Mouse (Mus musculus): ENCODE measurements at regions not wholly inside any gene's neighbourhood (a gene's known extent, or its start where the extent isn't known, plus 50 kb on each side); places are given as distances from the start of the nearest gene placed in this dataset.

GRCm38 (mm10) chr13:5242782-5243181, 618.5 kb upstream of the Klf6 start:
- H3K4me1 ChIP-seq (ENCODE audit: control insufficient read depth, insufficient read depth, low read length): no peaks in the 10 kb centered on the region
- H3K36me3 ChIP-seq (ENCODE audit: control insufficient read depth, insufficient read depth, low read length): no peaks in the 10 kb centered on the region
- no peaks in the 10 kb centered on the region for H3K9me3 ChIP-seq (ENCODE audit: control insufficient read depth, low read length)
- ATAC-seq (ENCODE audit: low FRiP score, low TSS enrichment): no peak
- H3K4me2 ChIP-seq (ENCODE audit: low read length): no peak overlapping the region
- H3K27me3 ChIP-seq (ENCODE audit: control insufficient read depth, insufficient read depth, low read length): no peaks in the 10 kb centered on the region
- H3K27ac ChIP-seq (replicated peaks; ENCODE audit: low read depth, low read length): no peak overlapping the region
- 92% methylated on average over 2 of the region's 2 CpGs for WGBS
- H3K9ac ChIP-seq (replicated peaks; ENCODE audit: low read length): no peak overlapping the region
- no peak overlapping the region for H3K4me3 ChIP-seq (replicated peaks; ENCODE audit: low read depth, low read length)
- no peak for DNase-seq

GRCm38 (mm10) chr13:5248671-5249391, 612.5 kb upstream of the Klf6 start:
- Histone ChIP-seq H3K9ac (replicated peaks; ENCODE audit: low read length) (no peak overlapping the region), H3K4me2 (ENCODE audit: low read length) (no peak overlapping the region), H3K9me3 (ENCODE audit: control insufficient read depth, low read length) (no peaks in the 10 kb centered on the region), H3K4me3 (replicated peaks; ENCODE audit: low read depth, low read length) (no peak overlapping the region), H3K27me3 (ENCODE audit: control insufficient read depth, insufficient read depth, low read length) (no peaks in the 10 kb centered on the region), H3K36me3 (ENCODE audit: control insufficient read depth, insufficient read depth, low read length) (no peaks in the 10 kb centered on the region), H3K4me1 (ENCODE audit: control insufficient read depth, insufficient read depth, low read length) (no peaks in the 10 kb centered on the region), H3K27ac (replicated peaks; ENCODE audit: low read depth, low read length) (no peak overlapping the region)
- 81% methylated on average over 3 of the region's 3 CpGs for WGBS
- ATAC-seq (ENCODE audit: low FRiP score, low TSS enrichment) (no peak), DNase-seq (no peak)

DNA sequence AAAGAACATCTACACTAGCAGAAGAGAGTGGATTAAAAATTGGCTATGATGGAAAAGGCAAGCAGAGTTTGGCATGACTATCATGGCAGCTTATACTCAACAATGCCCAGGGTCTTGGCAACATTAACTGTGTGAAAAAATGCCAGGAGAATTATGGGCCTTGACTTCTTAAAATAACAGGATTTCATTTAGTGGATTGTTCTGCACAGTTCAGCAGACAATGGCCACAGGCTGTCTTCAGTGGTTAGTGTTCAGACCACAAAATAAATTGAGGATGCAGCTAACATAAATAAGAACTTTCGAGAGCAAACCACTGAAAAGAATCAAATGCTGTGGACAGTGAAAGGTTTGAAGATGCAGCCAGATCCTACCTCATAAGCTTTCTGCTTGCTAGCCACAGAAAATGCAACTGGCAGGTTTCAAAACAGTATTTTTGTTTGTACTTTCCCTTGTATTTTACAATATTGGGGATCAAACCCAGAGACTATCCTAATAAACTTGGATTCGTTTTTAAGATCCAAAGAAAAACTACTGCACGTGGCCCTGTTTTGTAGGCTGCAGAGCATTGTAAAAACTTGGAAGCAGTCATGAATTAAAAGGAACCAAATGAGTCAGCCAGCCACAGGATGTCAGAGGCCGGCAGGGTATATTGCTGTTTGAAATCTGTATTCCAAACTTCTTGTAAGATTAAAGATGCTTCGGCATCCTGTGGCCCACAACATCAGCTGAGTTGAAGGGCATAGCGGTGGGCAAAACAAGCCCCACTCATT, 603.2 kb upstream of the Klf6 start:
- H3K4me1 ChIP-seq (ENCODE audit: control insufficient read depth, insufficient read depth, low read length): no peaks in the 10 kb centered on the region
- WGBS: 86% methylated on average over 6 of the region's 6 CpGs
- H3K9ac ChIP-seq (replicated peaks; ENCODE audit: low read length): no peak overlapping the region
- H3K27ac ChIP-seq (replicated peaks; ENCODE audit: low read depth, low read length): no peak overlapping the region
- no peak overlapping the region for H3K4me2 ChIP-seq (ENCODE audit: low read length)
- DNase-seq: no peak
- H3K27me3 ChIP-seq (ENCODE audit: control insufficient read depth, insufficient read depth, low read length): no peaks in the 10 kb centered on the region
- ATAC-seq (ENCODE audit: low FRiP score, low TSS enrichment): no peak
- no peaks in the 10 kb centered on the region for H3K9me3 ChIP-seq (ENCODE audit: control insufficient read depth, low read length)
- H3K36me3 ChIP-seq (ENCODE audit: control insufficient read depth, insufficient read depth, low read length): no peaks in the 10 kb centered on the region
- no peak overlapping the region for H3K4me3 ChIP-seq (replicated peaks; ENCODE audit: low read depth, low read length)

GRCm38 (mm10) chr13:5259760-5260159, 601.5 kb upstream of the Klf6 start:
- H3K27ac ChIP-seq (replicated peaks; ENCODE audit: low read depth, low read length): no peak overlapping the region
- DNase-seq (no peak), ATAC-seq (ENCODE audit: low FRiP score, low TSS enrichment) (no peak)
- no peak overlapping the region for H3K4me3 ChIP-seq (replicated peaks; ENCODE audit: low read depth, low read length)
- H3K9me3 ChIP-seq (ENCODE audit: control insufficient read depth, low read length): no peaks in the 10 kb centered on the region
- H3K4me2 ChIP-seq (ENCODE audit: low read length): no peak overlapping the region
- no peaks in the 10 kb centered on the region for H3K36me3 ChIP-seq (ENCODE audit: control insufficient read depth, insufficient read depth, low read length)
- H3K27me3 ChIP-seq (ENCODE audit: control insufficient read depth, insufficient read depth, low read length): no peaks in the 10 kb centered on the region
- no peak overlapping the region for H3K9ac ChIP-seq (replicated peaks; ENCODE audit: low read length)
- H3K4me1 ChIP-seq (ENCODE audit: control insufficient read depth, insufficient read depth, low read length): no peaks in the 10 kb centered on the region
- 83% methylated on average over 3 of the region's 3 CpGs for WGBS

- Histone ChIP-seq H3K9me3 (ENCODE audit: control insufficient read depth, low read length) (no peaks in the 10 kb centered on the region), H3K27ac (replicated peaks; ENCODE audit: low read depth, low read length) (no peak overlapping the region), H3K9ac (replicated peaks; ENCODE audit: low read length) (no peak overlapping the region), H3K4me2 (ENCODE audit: low read length) (no peak overlapping the region), H3K36me3 (ENCODE audit: control insufficient read depth, insufficient read depth, low read length) (no peaks in the 10 kb centered on the region), H3K4me3 (replicated peaks; ENCODE audit: low read depth, low read length) (no peak overlapping the region), H3K27me3 (ENCODE audit: control insufficient read depth, insufficient read depth, low read length) (no peaks in the 10 kb centered on the region), H3K4me1 (ENCODE audit: control insufficient read depth, insufficient read depth, low read length) (no peaks in the 10 kb centered on the region)
- 73% methylated on average over 1 of the region's 1 CpGs for WGBS
- ATAC-seq (ENCODE audit: low FRiP score, low TSS enrichment) (no peak), DNase-seq (no peak)
These were observed 588.6 kb upstream of the Klf6 start for GRCm38 (mm10) chr13:5272506-5273192.

GRCm38 (mm10) chr13:5276564-5276963, 584.7 kb upstream of the Klf6 start:
- 88% methylated on average over 1 of the region's 1 CpGs for WGBS
- no peaks in the 10 kb centered on the region for H3K4me1 ChIP-seq (ENCODE audit: control insufficient read depth, insufficient read depth, low read length)
- no peaks in the 10 kb centered on the region for H3K27me3 ChIP-seq (ENCODE audit: control insufficient read depth, insufficient read depth, low read length)
- no peak overlapping the region for H3K4me2 ChIP-seq (ENCODE audit: low read length)
- no peak overlapping the region for H3K4me3 ChIP-seq (replicated peaks; ENCODE audit: low read depth, low read length)
- ATAC-seq (ENCODE audit: low FRiP score, low TSS enrichment): no peak
- DNase-seq: no peak
- no peaks in the 10 kb centered on the region for H3K36me3 ChIP-seq (ENCODE audit: control insufficient read depth, insufficient read depth, low read length)
- no peaks in the 10 kb centered on the region for H3K9me3 ChIP-seq (ENCODE audit: control insufficient read depth, low read length)
- no peak overlapping the region for H3K9ac ChIP-seq (replicated peaks; ENCODE audit: low read length)
- no peak overlapping the region for H3K27ac ChIP-seq (replicated peaks; ENCODE audit: low read depth, low read length)

- no peaks in the 10 kb centered on the region for H3K9me3 ChIP-seq (ENCODE audit: control insufficient read depth, low read length)
- peak; percentile 31 for DNase-seq
- H3K9ac ChIP-seq (replicated peaks; ENCODE audit: low read length): no peak overlapping the region
- no peaks in the 10 kb centered on the region for H3K4me1 ChIP-seq (ENCODE audit: control insufficient read depth, insufficient read depth, low read length)
- no peak overlapping the region for H3K4me3 ChIP-seq (replicated peaks; ENCODE audit: low read depth, low read length)
- H3K36me3 ChIP-seq (ENCODE audit: control insufficient read depth, insufficient read depth, low read length): no peaks in the 10 kb centered on the region
- WGBS: 72% methylated on average over 1 of the region's 1 CpGs
- H3K27me3 ChIP-seq (ENCODE audit: control insufficient read depth, insufficient read depth, low read length): no peaks in the 10 kb centered on the region
- no peak overlapping the region for H3K27ac ChIP-seq (replicated peaks; ENCODE audit: low read depth, low read length)
- no peak for ATAC-seq (ENCODE audit: low FRiP score, low TSS enrichment)
- H3K4me2 ChIP-seq (ENCODE audit: low read length): no peak overlapping the region
These were observed 571.4 kb upstream of the Klf6 start for GRCm38 (mm10) chr13:5289753-5290449.

- H3K36me3 ChIP-seq (ENCODE audit: control insufficient read depth, insufficient read depth, low read length): no peaks in the 10 kb centered on the region
- no peak overlapping the region for H3K27ac ChIP-seq (replicated peaks; ENCODE audit: low read depth, low read length)
- WGBS: 0% methylated on average over 1 of the region's 1 CpGs
- H3K9ac ChIP-seq (replicated peaks; ENCODE audit: low read length): no peak overlapping the region
- no peaks in the 10 kb centered on the region for H3K27me3 ChIP-seq (ENCODE audit: control insufficient read depth, insufficient read depth, low read length)
- H3K9me3 ChIP-seq (ENCODE audit: control insufficient read depth, low read length): no peaks in the 10 kb centered on the region
- H3K4me3 ChIP-seq (replicated peaks; ENCODE audit: low read depth, low read length): no peak overlapping the region
- no peak overlapping the region for H3K4me2 ChIP-seq (ENCODE audit: low read length)
- ATAC-seq (ENCODE audit: low FRiP score, low TSS enrichment): peak; percentile 34; the same call in 1 of the 2 replicates
- no peak for DNase-seq
- H3K4me1 ChIP-seq (ENCODE audit: control insufficient read depth, insufficient read depth, low read length): no peaks in the 10 kb centered on the region
These were observed 559.1 kb upstream of the Klf6 start for GRCm38 (mm10) chr13:5302141-5302540.

Measured in midbrain, embryonic 14.5 days (tissue).